Mouse (Mus musculus) left cerebral cortex, postnatal 10 days (tissue): ENCODE data around the gene Sae1. TPM values are rescaled to one million over a fixed set of nuclear protein-coding genes. Genes with fewer than 3 reads are reported as not detected.
A peak's percentile ranks its signal among the peaks of the same experiment; 100 is the strongest.
"Not testable (repeated sequence)": the region's sequence is repeated elsewhere in the genome, so short reads cannot be mapped to it uniquely, and the experiment has no call there.

Experiments used
- DNase-seq, 2 experiments: peaks; one replicate each; pipeline ENCODE4 v3.0.0; 2021 to 2022; ENCODE audit warnings: low spot score in 2 of 2, mixed read lengths in 1 of 2; ENCODE audit errors: extremely low spot score in 1 of 2
- intact Hi-C: fragments of 180-260 bp; cut with DNase I; formaldehyde crosslinking; loops from one replicate; pipeline ENCODE4 v1.15.1; 2025
- total RNA-seq, 2 experiments: library from RNA; stranded (reverse); gene quantifications; 2 replicates each; pipeline ENCODE4 v1.2.3; 2021

Gene Sae1
- total RNA-seq, 2 experiments from 2014 or later, result 114 to 118 TPM

- DNase-seq, result no peak
- intact Hi-C loops, result loop anchor here (5.0 to 10.0 kb wide), 2 partner anchors 208 to 330 kb away; partner anchors contain the start of genes Ap2s1 and Arhgap35
These were observed 16.9 kb upstream of the Sae1 start for GRCm38 (mm10) chr7:16404315-16405072.

- no peak for DNase-seq
- intact Hi-C loops, result loop anchor here (5.0 to 10.0 kb wide), 2 partner anchors 209 to 332 kb away; partner anchors contain the start of genes Ap2s1 and Arhgap35
These were observed 15.7 kb upstream of the Sae1 start for GRCm38 (mm10) chr7:16402968-16403948.

GRCm38 (mm10) chr7:16402449-16402848, 14.8 kb upstream of the Sae1 start:
- intact Hi-C loops, result loop anchor here (5.0 to 10.0 kb wide), 2 partner anchors 210 to 332 kb away; partner anchors contain the start of genes Ap2s1 and Arhgap35
- DNase-seq, result no peak

DNA sequence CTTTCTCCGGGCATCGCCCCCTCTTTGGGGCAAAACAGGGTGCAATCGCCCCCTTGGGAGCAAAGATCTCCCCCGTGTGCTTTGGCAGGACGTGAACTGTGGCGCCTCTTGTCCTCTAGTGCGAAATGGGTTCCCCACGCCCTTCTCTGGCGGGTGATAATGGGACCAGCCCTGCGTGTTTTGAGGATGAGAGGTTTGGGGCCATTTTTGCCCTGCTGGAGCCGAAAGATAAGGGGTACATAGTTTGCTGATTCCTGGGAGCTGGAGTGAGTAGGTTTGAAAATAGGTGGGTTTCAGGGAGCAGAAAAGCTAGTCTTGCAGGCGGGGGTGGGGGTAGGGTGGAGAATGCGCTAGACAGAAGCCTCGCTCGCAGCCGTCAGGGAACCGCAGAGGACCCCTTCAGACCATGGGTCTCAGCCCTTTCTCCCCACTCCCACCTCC, 14.4 kb upstream of the Sae1 start:
- intact Hi-C loops, result loop anchor here (5.0 to 10.0 kb wide), 2 partner anchors 210 to 333 kb away; partner anchors contain the start of genes Ap2s1 and Arhgap35
- peak in 1 of 2 experiments; percentile 51 for DNase-seq

DNA sequence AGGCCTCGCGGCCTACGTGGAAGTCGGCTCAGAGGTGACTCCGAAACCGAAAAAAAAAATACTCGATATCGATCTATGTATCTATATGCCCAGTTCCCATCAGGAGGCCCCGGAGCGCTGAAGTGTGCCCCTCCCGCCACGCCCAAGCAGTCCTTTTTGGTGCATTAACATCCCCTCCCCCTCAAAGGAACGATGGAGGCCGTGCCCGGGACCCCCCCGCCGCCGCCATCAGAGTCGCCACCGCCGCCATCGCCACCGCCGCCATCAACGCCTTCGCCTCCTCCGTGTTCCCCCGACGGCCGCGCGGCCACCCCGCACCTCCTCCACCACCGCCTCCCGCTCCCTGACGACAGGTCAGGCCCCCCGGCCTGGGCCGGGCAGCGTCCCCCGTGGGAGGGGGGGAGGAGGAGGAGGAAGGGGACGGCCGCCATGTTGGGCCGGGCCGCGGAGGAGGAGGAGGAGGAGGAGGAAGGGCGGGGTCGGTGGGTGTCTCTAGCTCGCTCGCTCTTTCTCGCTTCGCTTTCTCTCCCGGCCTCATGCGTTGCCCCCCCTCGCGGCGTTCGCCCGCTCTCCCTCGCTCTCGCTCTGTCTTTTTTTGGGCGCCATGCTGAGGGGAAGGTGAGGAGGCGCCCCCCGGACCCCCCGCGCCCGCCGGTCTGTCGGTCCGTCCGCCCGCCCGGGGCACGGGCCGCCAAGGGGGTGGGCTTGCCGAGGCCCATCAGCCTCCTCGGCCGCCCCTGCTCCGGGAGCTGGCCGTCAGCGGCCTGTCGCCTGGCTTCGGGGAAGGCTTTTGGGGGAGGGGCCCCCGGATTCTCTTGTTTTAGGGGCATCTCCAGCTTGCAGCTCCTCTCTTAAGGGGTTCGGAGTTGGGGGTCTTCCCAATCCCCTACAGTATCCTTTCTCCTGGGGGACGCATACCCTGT, 13.3 kb upstream of the Sae1 start, which contains the start of gene Zc3h4:
Gene Zc3h4 (plus strand): TSS at position 222 of the 923 bp plus-strand sequence.
- DNase-seq, result peak; percentile 79 to 94
- intact Hi-C loops, result loop anchor here (5.0 to 10.0 kb wide), 2 partner anchors 211 to 334 kb away; partner anchors contain the start of genes Ap2s1 and Arhgap35

DNA sequence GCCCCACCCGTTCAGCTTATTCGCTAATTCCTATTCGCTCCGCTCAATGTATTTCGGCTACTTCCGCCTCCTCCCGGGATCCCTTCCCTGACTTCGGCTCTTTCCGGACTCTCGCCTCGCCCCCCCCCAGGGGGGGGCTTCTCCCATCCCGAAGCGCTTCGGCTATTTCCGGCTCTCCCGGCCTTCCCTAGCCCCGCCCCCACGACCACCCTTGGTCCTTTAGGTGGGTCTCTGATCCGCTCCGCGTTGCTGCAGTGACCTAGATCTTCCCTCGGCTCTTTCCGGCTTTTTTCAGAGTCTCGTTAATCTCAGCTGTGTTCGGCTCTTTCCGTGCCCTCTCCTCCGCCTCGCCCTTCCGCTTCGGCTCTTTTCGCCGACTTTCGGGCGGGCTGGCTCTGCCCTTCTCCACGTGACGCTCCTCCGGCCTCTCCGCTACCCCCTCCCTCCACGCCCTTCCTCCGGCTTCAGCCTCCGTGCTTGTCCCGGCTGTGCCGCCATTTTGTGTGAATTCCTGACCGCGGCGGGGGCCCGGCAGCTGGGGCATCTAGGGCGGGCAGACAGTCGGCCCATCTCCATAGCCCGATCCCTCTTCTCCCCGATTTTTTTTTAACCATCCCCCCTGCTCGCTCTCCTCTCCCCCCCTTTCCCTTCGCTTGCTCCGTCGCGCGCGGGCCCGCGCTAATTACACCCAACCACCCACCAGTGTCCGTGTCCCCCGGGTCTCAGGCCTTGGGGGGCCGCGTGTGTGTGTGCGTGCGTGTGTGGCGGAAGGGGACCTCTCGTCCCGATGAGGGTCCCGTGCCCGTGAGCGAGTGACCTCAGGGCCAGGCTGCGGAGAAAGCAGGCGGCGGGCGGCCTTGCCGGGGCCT, 12.4 kb upstream of the Sae1 start:
- peak; percentile 99 to 100 for DNase-seq
- intact Hi-C loops, result loop anchor here (5.0 to 10.0 kb wide), 2 partner anchors 212 to 335 kb away; partner anchors contain the start of genes Ap2s1 and Arhgap35

DNA sequence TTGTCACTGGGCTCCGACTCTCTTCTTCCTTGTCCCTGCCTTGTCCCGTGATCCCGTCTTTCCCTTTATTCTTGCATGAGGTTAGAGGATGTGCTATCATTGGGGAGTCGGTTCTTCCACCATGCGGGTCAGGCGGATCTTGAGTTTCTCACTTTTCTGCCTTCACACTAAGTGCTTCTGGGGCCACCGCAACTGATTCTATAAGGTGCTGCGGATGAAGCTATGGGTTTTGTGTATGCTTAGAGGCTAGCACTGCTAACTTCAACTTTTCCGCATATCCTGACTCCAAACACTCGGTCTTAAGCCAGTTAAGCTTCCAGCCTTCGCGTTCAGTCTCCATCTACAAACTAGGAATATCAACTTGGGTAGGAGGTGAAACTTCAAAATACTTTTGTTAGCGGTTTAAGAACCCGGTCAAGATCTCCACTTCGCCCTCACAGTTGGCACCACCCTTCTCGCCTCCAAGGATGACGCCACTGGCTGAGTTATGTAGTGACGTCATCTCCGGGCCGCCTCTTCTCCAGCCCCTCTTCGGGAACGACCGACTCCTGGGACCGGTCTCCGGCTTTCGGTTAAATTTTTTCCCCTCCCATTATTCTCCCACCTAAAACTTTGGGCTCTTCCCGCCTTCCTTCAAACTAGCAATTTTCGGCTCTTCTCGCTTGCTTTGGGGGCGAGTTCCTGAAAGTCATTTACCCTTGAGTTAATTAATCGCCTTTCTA, 11.7 kb upstream of the Sae1 start:
- intact Hi-C loops, result no loop called here
- DNase-seq, result peak; percentile 92 to 93

GRCm38 (mm10) chr7:16398387-16399050, 10.9 kb upstream of the Sae1 start:
- intact Hi-C loops, result no loop called here
- no peak for DNase-seq

- intact Hi-C loops, result loop anchor here (2.0 kb wide), 2 partner anchors 29 to 65 kb away; no protein-coding TSS in a partner anchor
- no peak for DNase-seq
These were observed 9.9 kb upstream of the Sae1 start for GRCm38 (mm10) chr7:16397465-16397864.

DNA sequence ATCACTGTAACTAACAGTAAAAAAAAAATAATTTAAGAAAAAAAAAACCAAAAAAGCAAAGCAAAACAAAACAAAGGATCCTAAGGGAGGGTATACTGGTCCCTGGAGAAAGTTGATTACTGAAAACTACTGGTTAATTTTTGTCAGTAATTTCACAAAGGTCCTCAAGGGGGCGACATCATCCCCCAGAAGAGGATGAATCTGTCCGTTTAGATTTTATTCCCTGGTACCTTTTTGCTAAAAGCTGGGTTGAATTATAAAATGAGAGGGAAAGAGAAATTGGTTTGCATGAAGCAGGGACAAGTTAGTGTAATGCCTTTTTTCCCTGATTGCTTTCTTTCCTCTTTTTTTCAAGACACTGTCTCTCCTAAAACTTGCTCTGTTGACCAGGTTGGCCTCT, 8.3 kb upstream of the Sae1 start:
- peak in 1 of 2 experiments; percentile 50 for DNase-seq
- intact Hi-C loops, result loop anchor here (2.0 kb wide), 2 partner anchors 31 to 67 kb away; no protein-coding TSS in a partner anchor

DNA sequence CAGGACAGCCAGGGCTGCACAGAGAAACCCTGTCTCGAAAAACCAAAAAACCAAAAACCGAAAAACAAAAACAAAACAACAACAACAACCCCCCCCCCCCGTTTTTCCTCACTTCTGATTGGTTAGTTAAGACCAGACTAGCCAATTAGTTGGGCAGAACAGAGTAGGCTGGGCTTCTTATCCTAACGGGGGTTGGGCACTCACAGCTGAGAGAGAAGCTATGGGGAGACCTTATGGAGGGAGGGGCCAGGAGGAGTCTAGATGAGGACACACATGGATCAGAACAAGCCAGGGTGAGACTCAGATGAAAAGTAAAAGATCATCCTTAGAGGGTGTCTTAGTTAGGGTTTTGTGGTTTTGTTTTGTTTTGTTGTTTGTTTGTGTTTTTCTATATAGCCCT, 5.3 kb upstream of the Sae1 start:
- no peak for DNase-seq
- intact Hi-C loops, result no loop called here

DNA sequence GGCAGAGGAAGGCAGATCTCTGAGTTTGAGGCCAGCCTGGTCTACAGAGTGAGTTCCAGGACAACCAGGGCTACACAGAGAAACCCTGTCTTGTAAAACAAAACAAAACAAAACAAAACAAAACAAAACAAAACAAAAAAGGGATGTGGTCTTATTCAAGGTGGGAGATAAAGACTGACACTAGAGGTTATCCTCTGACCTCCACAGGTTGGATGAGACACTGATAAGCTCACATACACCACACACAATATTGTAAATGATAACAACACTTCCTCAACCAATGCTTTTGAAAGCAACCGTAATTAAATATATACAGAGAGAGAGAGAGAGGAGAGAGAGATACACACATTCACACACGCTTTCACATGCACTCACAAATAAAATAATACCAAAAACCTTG, 2.3 kb upstream of the Sae1 start:
- DNase-seq, intact Hi-C loops: not testable (repeated sequence)

- intact Hi-C loops, result no loop called here
- peak in 1 of 2 experiments; percentile 48 for DNase-seq
These were observed 11.1 kb downstream of the Sae1 start for GRCm38 (mm10) chr7:16376505-16376904.

GRCm38 (mm10) chr7:16374989-16375388, 12.6 kb downstream of the Sae1 start:
- no peak for DNase-seq
- intact Hi-C loops, result no loop called here

DNA sequence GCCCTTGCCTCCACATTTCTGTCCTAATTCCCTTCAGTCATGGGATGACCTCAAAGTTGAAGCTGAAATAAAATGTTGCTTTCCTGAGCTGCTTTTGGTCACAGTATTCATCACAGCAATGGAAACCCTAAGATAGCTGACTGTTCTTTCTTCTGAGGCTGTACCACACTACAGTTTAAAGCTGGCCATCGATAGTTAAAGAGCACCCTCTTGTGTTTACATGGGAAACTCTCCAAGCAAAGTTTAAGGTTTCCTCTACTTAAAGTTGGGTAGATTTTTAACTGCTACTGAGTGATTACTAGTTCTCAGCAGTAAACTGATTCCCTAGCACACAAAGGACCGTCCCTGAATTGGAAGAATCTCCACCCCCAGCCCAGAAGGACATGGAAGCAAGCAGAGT, 13.9 kb downstream of the Sae1 start:
- intact Hi-C loops, result loop anchor here (2.0 kb wide), 1 partner anchor 79 kb away; no protein-coding TSS in a partner anchor
- no peak for DNase-seq

GRCm38 (mm10) chr7:16370596-16370995, 17.0 kb downstream of the Sae1 start:
- DNase-seq, result no peak
- intact Hi-C loops, result no loop called here
